Comparison of ENCODE assay signal across 9 mouse cellular contexts in genomic region chr12:54545821-54546608, GRCm38 (mm10).
DNase-seq lines count a peak whose midpoint lies in the region; ATAC-seq and TF ChIP-seq lines count a peak whose summit lies in the region.
"Had no signal": no experiment of that assay in that cellular context is flagged by ENCODE, and none has a peak within 500 bp of the region (broad histone marks: within the 10 kb centered on the region; RNA-seq: fewer than 3 reads in every experiment).

No protein-coding gene starts in this region.

- H3K9me3 ChIP-seq in ES-E14 (ENCODE audit: control insufficient read depth, insufficient read depth, low read depth, low read length): no peaks in the 10 kb centered on the region
- H3K9me3 ChIP-seq in forebrain, embryonic 10.5 days: no peaks in the 10 kb centered on the region; the same call in 1 of the 2 replicates
- H3K9me3 ChIP-seq in lung, embryonic 14.5 days (ENCODE audit: low read depth, low read length): no peaks in the 10 kb centered on the region; the same call in 1 of the 2 replicates

- peak; percentile 31; the same call in 1 of the 2 replicates for ATAC-seq in lung, embryonic 14.5 days (ENCODE audit: insufficient read depth)

- peak; percentile 89 for TF ChIP-seq CTCF in lung, embryonic 14.5 days (IDR thresholded peaks at IDR 0.05; ENCODE audit: low read depth)

- no peak overlapping the region for H3K27ac ChIP-seq in ES-E14 (ENCODE audit: insufficient read depth, low read depth, low read length, poor library complexity, severe bottlenecking)
- peak overlapping the region; percentile 59 for H3K27ac ChIP-seq in forebrain, embryonic 10.5 days
- no peak overlapping the region for H3K27ac ChIP-seq in lung, embryonic 14.5 days (ENCODE audit: low read depth)

- no peaks in the 10 kb centered on the region for H3K27me3 ChIP-seq in forebrain, embryonic 10.5 days (ENCODE audit: poor library complexity, severe bottlenecking)
- no peaks in the 10 kb centered on the region for H3K27me3 ChIP-seq in lung, embryonic 14.5 days (ENCODE audit: insufficient read depth, low read length)

- H3K9ac ChIP-seq in ES-E14 (ENCODE audit: insufficient read depth, low read depth, low read length, poor library complexity, severe bottlenecking): no peak overlapping the region
- no peak overlapping the region for H3K9ac ChIP-seq in lung, embryonic 14.5 days

- no peaks in the 10 kb centered on the region for H3K36me3 ChIP-seq in ES-E14 (ENCODE audit: control insufficient read depth, insufficient read depth, low read length, poor library complexity, severe bottlenecking)
- H3K36me3 ChIP-seq in forebrain, embryonic 10.5 days (replicated peaks): no peaks in the 10 kb centered on the region
- H3K36me3 ChIP-seq in lung, embryonic 14.5 days (ENCODE audit: insufficient read depth): no peaks in the 10 kb centered on the region

- WGBS in forebrain, embryonic 10.5 days: 38% methylated on average over 16 of the region's 16 CpGs
- 31% methylated on average over 16 of the region's 16 CpGs for WGBS in large intestine, adult 2 months
- WGBS in lung, embryonic 14.5 days: 47% methylated on average over 16 of the region's 16 CpGs

- 0 out of 2 replicates have a peak overlapping the region, but pooled peaks have one; percentile 10 for H3K4me2 ChIP-seq in lung, embryonic 14.5 days

- in situ Hi-C loops in ES-E14 (cut with MboI; ENCODE audit: low sequenced_read_pairs in 2 of 2, unreplicated experiment in 2 of 2): no loop called here

- H3K4me3 ChIP-seq in ES-E14 (ENCODE audit: insufficient read depth in 1 of 2, low read depth in 1 of 2, low read length in 2 of 2, poor library complexity in 1 of 2, severe bottlenecking in 1 of 2): no peak overlapping the region
- H3K4me3 ChIP-seq in forebrain, embryonic 10.5 days: no peak overlapping the region
- H3K4me3 ChIP-seq in lung, embryonic 14.5 days (ENCODE audit: low read depth, low read length): no peak overlapping the region
- H3K4me3 ChIP-seq: megakaryocyte, embryonic 14.5 days had no signal

- peak; percentile 74 for DNase-seq in ES-E14 (ENCODE audit: low read depth, low spot score)
- DNase-seq in brain, embryonic 18.5 days (ENCODE audit: low read depth, low spot score): peak; percentile 64
- peak; percentile 83 for DNase-seq in forebrain, embryonic 10.5 days (ENCODE audit: extremely low spot score, low spot score)
- peak; percentile 69 to 84 for DNase-seq in heart, postnatal 14 days
- DNase-seq in large intestine, adult 2 months (ENCODE audit: low read depth, low spot score): peak; percentile 66
- DNase-seq in lung, embryonic 14.5 days: peak; percentile 90
- DNase-seq in retina, adult 2 months (ENCODE audit: low read depth, low spot score): peak; percentile 25
- DNase-seq in thymus, postnatal 4 days: peak; percentile 78

- intact Hi-C loops in heart, postnatal 14 days (cut with DNase I): loop anchor here (2.0 to 10.0 kb wide), 3 partner anchors 54 to 447 kb away; partner anchors contain the start of gene Egln3

- peaks cover 0 to 2% of the 10 kb centered on the region in 2 experiments; a peak in 1 of 4 replicates for H3K4me1 ChIP-seq in ES-E14 (ENCODE audit: control insufficient read depth in 2 of 2, insufficient read depth in 2 of 2, low read length in 2 of 2, poor library complexity in 1 of 2)
- H3K4me1 ChIP-seq in forebrain, embryonic 10.5 days: peaks cover 14% of the 10 kb centered on the region
- no peaks in the 10 kb centered on the region for H3K4me1 ChIP-seq in lung, embryonic 14.5 days (ENCODE audit: insufficient read depth)
- H3K4me1 ChIP-seq: megakaryocyte, embryonic 14.5 days had no signal

TF ChIP-seq in ES-E14, 5 proteins besides CTCF, POLR2A, EP300 and RAD21:
- no peak for TF ChIP-seq HCFC1 (IDR thresholded peaks at IDR 0.05; ENCODE audit: borderline replicate concordance, insufficient read depth, low read length)
- peak; percentile 84; the same call in 1 of the 2 replicates for TF ChIP-seq ZC3H11A (IDR thresholded peaks at IDR 0.05; ENCODE audit: borderline replicate concordance, low read depth, low read length)

Comparison
In these comparisons a context has a peak if more than half of its experiments do, and no peak if none do; other contexts are left out.
1. DNase-seq: peak in every context shown above with its lines; median percentile 90 in lung, embryonic 14.5 days; 83 in forebrain, embryonic 10.5 days; 78 in thymus, postnatal 4 days; 76 in heart, postnatal 14 days; 74 in ES-E14; 66 in large intestine, adult 2 months; 64 in brain, embryonic 18.5 days; 25 in retina, adult 2 months.